Comparison of ENCODE assay signal across 8 mouse cellular contexts in the genomic region with DNA sequence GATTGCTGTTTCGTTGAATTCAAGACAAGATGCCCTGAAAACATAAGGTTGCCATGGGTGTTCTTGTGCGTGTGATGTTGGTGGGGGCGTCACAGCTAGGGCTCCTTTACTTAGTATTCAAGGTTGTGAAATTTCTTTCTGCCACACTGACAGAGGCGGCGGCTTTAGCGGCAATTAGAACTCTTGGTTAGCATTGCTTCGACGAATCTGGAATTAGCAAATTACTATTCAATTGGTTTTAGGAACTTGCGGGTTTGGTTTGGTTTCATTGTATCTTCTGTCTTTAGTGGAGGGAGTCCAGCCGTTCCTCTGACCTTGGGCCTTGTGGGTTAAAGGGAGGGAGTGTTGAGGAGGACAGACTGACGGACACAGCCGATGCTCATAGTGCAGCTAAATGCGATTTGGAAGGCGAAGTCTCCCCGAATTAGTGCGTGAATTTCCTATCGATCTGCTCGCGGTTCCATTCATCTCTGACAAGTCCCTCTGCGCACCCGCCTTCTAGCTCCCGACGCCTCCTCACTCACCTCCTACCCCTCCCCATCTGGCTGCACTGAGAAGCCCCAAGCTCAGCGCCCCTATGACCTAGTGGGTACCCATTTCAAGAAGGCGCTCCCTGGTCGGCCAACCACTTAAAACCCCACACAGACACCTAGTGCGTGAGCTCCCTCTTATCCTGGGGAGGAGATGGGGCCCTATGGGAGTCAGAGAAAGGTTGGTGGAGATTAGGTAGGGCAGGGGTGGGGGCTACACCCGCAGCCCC. TPM values are rescaled to one million over a fixed set of nuclear protein-coding genes. Genes with fewer than 3 reads are reported as not detected.
A peak's percentile ranks its signal among the peaks of the same experiment; 100 is the strongest.
DNase-seq lines count a peak whose midpoint lies in the region; ATAC-seq lines count a peak whose summit lies in the region.

A gene (plus strand): TSS at position 660 of the 760 bp plus-strand sequence.

- peak within 1 kb of the TSS; percentile 66 for H3K4me2 ChIP-seq in heart, embryonic 12.5 days
- peak within 1 kb of the TSS; percentile 64 for H3K4me2 ChIP-seq in hindbrain, embryonic 11.5 days (replicated peaks; ENCODE audit: low read depth, low read length)

- H3K9me3 ChIP-seq in heart, embryonic 12.5 days (replicated peaks) = no peaks in the 10 kb centered on the region
- no peaks in the 10 kb centered on the region for H3K9me3 ChIP-seq in hindbrain, embryonic 11.5 days (ENCODE audit: control insufficient read depth, low read length)
- no peaks in the 10 kb centered on the region for H3K9me3 ChIP-seq in midbrain, embryonic 10.5 days (replicated peaks)

- H3K36me3 ChIP-seq in heart, embryonic 12.5 days = no peaks in the 10 kb centered on the region
- no peaks in the 10 kb centered on the region for H3K36me3 ChIP-seq in hindbrain, embryonic 11.5 days (ENCODE audit: control insufficient read depth, insufficient read depth, low read length)
- H3K36me3 ChIP-seq in midbrain, embryonic 10.5 days = no peaks in the 10 kb centered on the region

- peak within 1 kb of the TSS; percentile 54 for H3K4me3 ChIP-seq in heart, embryonic 12.5 days
- H3K4me3 ChIP-seq in hindbrain, embryonic 11.5 days (ENCODE audit: low read depth, low read length) = peak within 1 kb of the TSS; percentile 63
- H3K4me3 ChIP-seq in midbrain, embryonic 10.5 days = peak within 1 kb of the TSS; percentile 51

- no peak for ATAC-seq in heart, embryonic 12.5 days (ENCODE audit: insufficient number of reproducible peaks, low FRiP score)
- ATAC-seq in hindbrain, embryonic 11.5 days (ENCODE audit: low FRiP score) = peak; percentile 53

- peak within 1 kb of the TSS; percentile 55; the same call in 1 of the 2 replicates for H3K9ac ChIP-seq in heart, embryonic 12.5 days
- peak within 1 kb of the TSS; percentile 87 for H3K9ac ChIP-seq in hindbrain, embryonic 11.5 days (ENCODE audit: low read depth, low read length)

- DNase-seq in heart, postnatal 4 days = no peak
- DNase-seq in adrenal gland, adult 8-10 months = no peak
- no peak for DNase-seq in hindbrain, embryonic 11.5 days (ENCODE audit: low spot score)
- peak; percentile 62 for DNase-seq in midbrain, embryonic 10.5 days (ENCODE audit: low spot score)
- DNase-seq in spleen, adult 18-20 months = no peak
- DNase-seq in T-cell, adult 2 months (ENCODE audit: low spot score) = no peak
- no peak for DNase-seq in gastrocnemius, postnatal 10 days

- H3K4me1 ChIP-seq in heart, embryonic 12.5 days (replicated peaks) = peaks cover 16% of the 10 kb centered on the region
- H3K4me1 ChIP-seq in hindbrain, embryonic 11.5 days (replicated peaks; ENCODE audit: control insufficient read depth, insufficient read depth, low read length) = no peaks in the 10 kb centered on the region
- peaks cover 18% of the 10 kb centered on the region for H3K4me1 ChIP-seq in midbrain, embryonic 10.5 days

- 3% methylated on average over 28 of the region's 28 CpGs for WGBS in heart, embryonic 12.5 days
- WGBS in hindbrain, embryonic 11.5 days = 2% methylated on average over 28 of the region's 28 CpGs
- 2% methylated on average over 28 of the region's 28 CpGs for WGBS in midbrain, embryonic 10.5 days

- peaks cover 96% of the 10 kb centered on the region for H3K27me3 ChIP-seq in heart, embryonic 12.5 days (replicated peaks)
- peaks cover 82% of the 10 kb centered on the region for H3K27me3 ChIP-seq in hindbrain, embryonic 11.5 days (ENCODE audit: control insufficient read depth, insufficient read depth, low read length)
- H3K27me3 ChIP-seq in midbrain, embryonic 10.5 days (ENCODE audit: low read depth, poor library complexity, severe bottlenecking) = peaks cover 100% of the 10 kb centered on the region

- peak within 1 kb of the TSS; percentile 58; the same call in 1 of the 2 replicates for H3K27ac ChIP-seq in heart, embryonic 12.5 days (ENCODE audit: poor library complexity, severe bottlenecking)
- peak within 1 kb of the TSS; percentile 98 for H3K27ac ChIP-seq in hindbrain, embryonic 11.5 days (ENCODE audit: low read depth, low read length)
- H3K27ac ChIP-seq in midbrain, embryonic 10.5 days (replicated peaks) = no peak within 1 kb of the TSS

RNA-seq across cellular contexts. Expression of the gene that starts here (rescaled TPM):
- polyA plus RNA-seq in heart, embryonic 12.5 days (2016; fragmentation: Nextera tagmentation; extraction: Ambion mirVana) = 0.19 and 0.32 TPM in 2 replicates
- total RNA-seq in heart, postnatal 4 days (2021) = 1 to 10 TPM in 1 of 2 experiments, under 1 TPM in 1; 0.74 to 1.0 TPM
- 10 to 100 TPM; 19.9 to 45.3 (median 27.0) TPM for total RNA-seq in adrenal gland, adult 8-10 months (2022)
- polyA plus RNA-seq in hindbrain, embryonic 11.5 days (2014; fragmentation: Nextera tagmentation; extraction: Ambion mirVana) = 3.5 and 5.1 TPM in 2 replicates
- polyA plus RNA-seq in midbrain, embryonic 10.5 days (2016; fragmentation: Nextera tagmentation; extraction: Ambion mirVana) = not detected in 2 replicates
- 1 to 10 TPM in 1 of 2 experiments, under 1 TPM in 1; 0.45 to 1.1 TPM for total RNA-seq in gastrocnemius, postnatal 10 days (2021)

Comparison
In these comparisons a context has a peak if more than half of its experiments do, and no peak if none do; other contexts are left out.
1. RNA of the gene that starts here (total RNA-seq): 19.9 to 45.3 TPM in adrenal gland, adult 8-10 months; 0.45 to 1.1 TPM in gastrocnemius, postnatal 10 days and 0.74 to 1.0 TPM in heart, postnatal 4 days; every median in the first group is over 4 times any median in the second.
2. Peak in DNase-seq and H3K4me3 ChIP-seq in midbrain, embryonic 10.5 days; RNA of the gene not detected or under 1 TPM.
3. Peak in every context shown above with its lines, with median percentiles within 50 percentile points of each other: H3K4me3 ChIP-seq.